Mouse (Mus musculus) stomach, embryonic 14.5 days (tissue): ENCODE results near the gene Gpr153. TPM values are rescaled to one million over a fixed set of nuclear protein-coding genes. Genes with fewer than 3 reads are reported as not detected.
"Not testable (repeated sequence)": the region's sequence is repeated elsewhere in the genome, so short reads cannot be mapped to it uniquely, and the experiment has no call there.

Experiments
- ATAC-seq: fragments of 200-750 bp; cut with Nextera tagmentation; 2 replicates; pipeline ENCODE4 v1.8.0; 2017; ENCODE audit warnings: low read depth, moderate TSS enrichment; ENCODE audit not compliant: insufficient number of reproducible peaks, insufficient read depth, low FRiP score
- H3K27ac ChIP-seq: fragments of 300-500 bp; sonication (generic); 2 replicates; pipeline ENCODE4 v1.5.1; 2014; ENCODE audit warnings: mild to moderate bottlenecking, low read length, moderate library complexity, mixed read lengths
- H3K27me3 ChIP-seq: fragments of 300-500 bp; sonication (generic); 2 replicates; pipeline ENCODE4 v1.6.1; 2014; ENCODE audit warnings: low read length, control low read depth, mixed read lengths; ENCODE audit not compliant: control insufficient read depth, insufficient read depth
- H3K36me3 ChIP-seq: fragments of 300-500 bp; sonication (generic); 2 replicates; pipeline ENCODE4 v1.6.1; 2014; ENCODE audit warnings: mild to moderate bottlenecking, control low read depth, low read length, moderate library complexity, mixed read lengths; ENCODE audit not compliant: control insufficient read depth, insufficient read depth
- H3K4me1 ChIP-seq: fragments of 300-500 bp; sonication (generic); 2 replicates; pipeline ENCODE4 v1.6.1; 2014; ENCODE audit warnings: low read length, control low read depth, mixed read lengths; ENCODE audit not compliant: control insufficient read depth, insufficient read depth
- H3K4me2 ChIP-seq: fragments of 300-500 bp; sonication (generic); replicated peaks from 2 replicates; pipeline ENCODE4 v1.6.1; 2014; ENCODE audit warnings: low read depth, low read length, control low read depth
- H3K4me3 ChIP-seq: fragments of 300-500 bp; sonication (generic); 2 replicates; pipeline ENCODE4 v1.5.1; 2014; ENCODE audit warnings: low read depth, low read length, control low read depth
- H3K9ac ChIP-seq: fragments of 300-500 bp; sonication (generic); replicated peaks from 2 replicates; pipeline ENCODE4 v1.6.1; 2014; ENCODE audit warnings: low read depth, mild to moderate bottlenecking, control low read depth, low read length, moderate library complexity, mixed read lengths
- H3K9me3 ChIP-seq: fragments of 300-500 bp; sonication (generic); 2 replicates; pipeline ENCODE4 v1.6.1; 2016; ENCODE audit warnings: low read depth, low read length, control low read depth; ENCODE audit not compliant: control insufficient read depth
- WGBS: fragments of 180-500 bp; shearing (Covaris S2); extraction: QIAGEN DNeasy Blood & Tissue Kit; methylation state at CpG from one replicate; pipeline ENCODE4 v1.1.7; 2014; 5-methylcytosine and 5-hydroxymethylcytosine counted together
- polyA plus RNA-seq: library from polyadenylated mRNA; unstranded; fragments of >200 nt; fragmentation: Nextera tagmentation; extraction: Ambion mirVana; gene quantifications from 2 replicates; pipeline ENCODE4 v1.2.1, GENCODE M21; 2014

Gpr153 gene
- polyA plus RNA-seq = 14.2 and 19.1 TPM in 2 replicates

DNA sequence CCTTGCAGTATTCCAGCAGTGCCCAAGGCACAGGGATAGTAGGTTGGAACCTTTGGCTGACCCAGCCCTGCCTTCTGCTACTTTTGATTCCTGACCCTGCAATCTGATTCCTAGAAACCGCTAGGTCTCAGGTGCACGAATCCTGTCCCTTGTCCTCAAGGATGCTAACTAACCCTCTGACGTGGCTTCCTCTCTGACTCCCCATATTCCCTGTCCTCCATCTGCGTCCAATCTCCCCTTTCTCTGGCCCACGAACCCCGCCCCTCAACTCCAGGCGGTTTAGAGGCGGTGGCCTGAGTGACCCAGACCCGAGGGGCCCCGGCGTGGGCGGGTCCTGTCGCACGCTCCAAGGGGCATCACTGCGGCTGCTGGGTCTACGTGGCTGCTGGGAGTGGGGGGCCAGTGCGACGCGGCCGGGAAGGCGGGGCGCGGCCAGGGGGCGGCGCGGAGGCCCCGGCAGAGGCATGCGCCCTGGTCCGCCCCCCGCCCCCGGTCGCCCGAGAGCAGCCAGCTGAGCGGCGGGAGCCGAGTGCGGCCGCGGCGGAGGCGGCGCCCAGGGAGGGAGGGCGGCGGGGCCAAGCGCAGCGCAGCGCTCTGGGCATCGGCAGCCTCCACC, at the start of gene Gpr153:
Gpr153 (plus strand) TSS at position 612 of the 616 bp plus-strand sequence.
- Histone ChIP-seq H3K9ac (peak within 1 kb of the TSS; percentile 57), H3K9me3 (no peaks in the 10 kb centered on the region), H3K4me1 (peaks cover 30% of the 10 kb centered on the region), H3K4me2 (peak within 1 kb of the TSS; percentile 95), H3K27ac (peak within 1 kb of the TSS; percentile 84), H3K36me3 (no peaks in the 10 kb centered on the region), H3K27me3 (0 out of 2 replicates have a peak, but pooled peaks cover 3% of the 10 kb centered on the region), H3K4me3 (peak within 1 kb of the TSS; percentile 54)
- peak; percentile 60 for ATAC-seq
- 2% methylated on average over 46 of the region's 48 CpGs for WGBS

DNA sequence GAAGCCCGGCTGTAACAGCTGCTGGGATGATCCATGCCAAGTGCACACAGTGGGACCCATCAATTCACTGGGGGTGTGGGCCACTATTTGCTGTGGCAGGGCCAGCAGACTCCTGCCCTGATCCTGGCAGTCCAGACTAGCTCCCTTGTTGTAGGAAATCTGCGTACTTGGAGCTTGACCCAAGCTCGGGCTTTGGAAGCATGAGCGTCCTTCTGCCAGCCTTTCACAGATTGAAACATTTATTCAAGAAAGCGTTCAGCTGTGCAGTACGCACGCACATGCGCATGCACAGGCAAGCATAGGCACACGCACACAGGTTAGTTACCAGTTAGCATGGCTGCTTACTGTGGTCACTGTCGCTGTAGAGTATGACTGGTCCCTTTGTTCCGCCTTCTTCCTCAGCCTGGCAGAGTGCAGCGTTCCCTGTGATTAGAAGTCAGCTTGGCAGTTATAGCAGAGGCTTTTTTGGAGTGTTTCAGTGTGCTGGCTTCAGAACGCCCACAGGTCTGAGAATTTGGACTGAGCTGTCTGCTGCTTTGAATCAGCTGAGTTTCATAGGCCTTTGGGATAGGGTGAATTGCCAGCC, 47.0 kb upstream of the Gpr153 start:
- H3K9ac ChIP-seq = no peak overlapping the region

DNA sequence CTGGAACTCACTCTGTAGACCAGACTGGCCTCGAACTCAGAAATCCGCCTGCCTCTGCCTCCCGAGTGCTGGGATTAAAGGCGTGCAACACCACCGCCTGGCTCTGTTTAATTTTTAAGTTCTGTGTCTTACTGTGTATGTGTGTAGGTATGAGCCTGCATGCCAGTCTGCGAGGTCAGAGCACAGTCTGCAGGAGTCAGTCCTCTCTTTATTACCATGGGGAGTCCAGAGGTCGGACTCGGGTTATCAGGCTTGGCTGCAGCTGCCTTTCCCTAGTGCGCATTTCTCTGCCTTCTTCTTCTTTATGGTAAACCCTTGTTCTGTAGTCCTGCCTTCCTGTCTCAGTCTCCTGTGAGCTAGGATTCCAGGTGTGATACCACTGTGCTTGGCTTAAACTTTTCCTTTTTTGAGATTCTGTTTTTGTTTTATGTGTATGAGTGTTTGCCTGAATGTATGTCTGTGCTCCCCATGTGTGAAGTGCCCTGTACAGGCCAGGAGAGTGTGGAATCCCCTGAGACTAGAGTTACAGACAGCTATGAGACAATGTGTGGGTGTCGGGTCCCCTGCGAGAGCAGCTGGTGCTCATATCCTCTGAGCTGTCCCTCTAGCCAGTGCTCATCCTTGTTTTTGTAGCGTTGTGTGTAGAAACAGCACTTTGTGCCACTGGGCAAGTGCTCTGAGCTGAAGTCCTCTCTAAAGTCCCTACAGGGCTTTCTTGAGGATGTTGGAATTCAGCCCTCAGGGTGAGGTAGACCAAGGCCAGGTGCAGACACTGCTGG, 46.1 kb upstream of the Gpr153 start:
- Histone ChIP-seq H3K9me3 (no peaks in the 10 kb centered on the region), H3K27ac (no peak overlapping the region), H3K9ac (no peak overlapping the region), H3K4me1 (no peaks in the 10 kb centered on the region), H3K4me2 (no peak overlapping the region), H3K27me3 (no peaks in the 10 kb centered on the region), H3K36me3 (peaks cover 6% of the 10 kb centered on the region), H3K4me3 (no peak overlapping the region)
- no peak for ATAC-seq
- WGBS = 71% methylated on average over 12 of the region's 12 CpGs

More for the DNA sequence above, 47.0 kb upstream of the Gpr153 start:
- Histone ChIP-seq H3K27ac (no peak overlapping the region), H3K4me1 (peaks cover 4% of the 10 kb centered on the region; the same call in 1 of the 2 replicates), H3K9me3 (no peaks in the 10 kb centered on the region), H3K4me3 (no peak overlapping the region), H3K36me3 (peaks cover 6% of the 10 kb centered on the region), H3K4me2 (no peak overlapping the region), H3K27me3 (no peaks in the 10 kb centered on the region)
- WGBS = 86% methylated on average over 13 of the region's 13 CpGs
- no peak for ATAC-seq

GRCm38 (mm10) chr4:152230331-152230730, 43.7 kb upstream of the Gpr153 start:
- not testable (repeated sequence) for H3K9me3 ChIP-seq

DNA sequence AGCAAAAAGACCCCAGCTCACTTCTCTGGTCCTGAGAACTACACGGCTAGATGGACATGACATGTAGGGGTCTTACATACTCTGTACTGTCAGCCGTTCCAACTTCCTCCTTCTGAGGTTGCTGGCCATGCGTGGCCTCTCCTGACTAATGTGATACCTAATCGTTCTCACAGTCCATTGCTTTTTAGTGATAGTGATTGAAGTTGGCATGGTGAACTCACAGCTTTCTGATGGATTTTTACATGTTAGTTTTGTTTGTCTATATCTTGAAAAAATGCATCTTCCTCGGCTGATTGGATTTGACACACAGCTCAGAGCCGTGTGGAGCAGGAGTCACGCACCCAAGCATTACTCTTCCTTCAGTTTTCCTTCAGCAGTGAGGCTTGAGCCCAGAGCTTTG, 42.7 kb upstream of the Gpr153 start:
- H3K4me2 ChIP-seq = no peak overlapping the region
- H3K4me1 ChIP-seq = no peaks in the 10 kb centered on the region
- H3K9ac ChIP-seq = no peak overlapping the region
- peaks cover 6% of the 10 kb centered on the region; the same call in 1 of the 2 replicates for H3K36me3 ChIP-seq
- H3K27me3 ChIP-seq = no peaks in the 10 kb centered on the region
- 86% methylated on average over 7 of the region's 7 CpGs for WGBS
- no peak overlapping the region for H3K27ac ChIP-seq
- no peaks in the 10 kb centered on the region for H3K9me3 ChIP-seq
- ATAC-seq = no peak
- H3K4me3 ChIP-seq = no peak overlapping the region

More at GRCm38 (mm10) chr4:152230331-152230730, 43.7 kb upstream of the Gpr153 start:
- H3K27ac ChIP-seq, H3K27me3 ChIP-seq, H3K4me1 ChIP-seq, H3K4me2 ChIP-seq, H3K36me3 ChIP-seq, ATAC-seq, H3K9ac ChIP-seq, H3K4me3 ChIP-seq: not testable (repeated sequence)
- 29% methylated on average over 4 of the region's 4 CpGs for WGBS

- Histone ChIP-seq H3K9me3 (no peaks in the 10 kb centered on the region), H3K36me3 (peaks cover 6% of the 10 kb centered on the region; the same call in 1 of the 2 replicates), H3K27ac (no peak overlapping the region), H3K9ac (no peak overlapping the region), H3K4me2 (no peak overlapping the region), H3K27me3 (no peaks in the 10 kb centered on the region), H3K4me1 (no peaks in the 10 kb centered on the region), H3K4me3 (no peak overlapping the region)
- 83% methylated on average over 4 of the region's 4 CpGs for WGBS
- no peak for ATAC-seq
Measured at GRCm38 (mm10) chr4:152232411-152232903, 41.6 kb upstream of the Gpr153 start.

DNA sequence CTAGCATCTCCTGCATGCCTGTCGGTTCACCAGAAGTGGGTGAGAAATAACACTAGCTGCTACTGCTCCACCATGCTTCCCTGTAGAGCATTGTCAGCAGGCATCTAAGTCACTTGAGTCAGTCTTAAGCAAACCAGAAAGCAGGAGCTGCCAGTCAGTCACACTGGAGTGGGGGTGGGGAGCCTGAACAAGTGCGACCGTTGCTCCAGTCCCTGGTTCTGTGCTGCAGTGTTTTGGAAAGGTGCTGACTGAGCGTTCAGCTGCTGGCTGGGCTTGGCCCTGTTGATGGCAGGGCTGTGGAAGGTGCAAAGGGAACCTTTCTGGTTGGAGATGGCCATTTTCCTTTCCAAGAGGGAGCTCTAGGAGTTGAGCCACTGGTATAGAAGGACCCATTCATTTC, 34.1 kb upstream of the Gpr153 start:
- no peak for ATAC-seq
- H3K9ac ChIP-seq = no peak overlapping the region
- 76% methylated on average over 4 of the region's 4 CpGs for WGBS
- H3K27me3 ChIP-seq = no peaks in the 10 kb centered on the region
- no peaks in the 10 kb centered on the region for H3K36me3 ChIP-seq
- H3K9me3 ChIP-seq = no peaks in the 10 kb centered on the region
- no peak overlapping the region for H3K4me2 ChIP-seq
- H3K27ac ChIP-seq = no peak overlapping the region
- H3K4me3 ChIP-seq = no peak overlapping the region
- no peaks in the 10 kb centered on the region for H3K4me1 ChIP-seq

- no peak for ATAC-seq
- H3K4me3 ChIP-seq = no peak overlapping the region
- WGBS = 81% methylated on average over 9 of the region's 9 CpGs
- no peak overlapping the region for H3K9ac ChIP-seq
- H3K9me3 ChIP-seq = no peaks in the 10 kb centered on the region
- no peaks in the 10 kb centered on the region for H3K36me3 ChIP-seq
- H3K27ac ChIP-seq = no peak overlapping the region
- H3K4me1 ChIP-seq = no peaks in the 10 kb centered on the region
- H3K27me3 ChIP-seq = no peaks in the 10 kb centered on the region
- no peak overlapping the region for H3K4me2 ChIP-seq
Measured at GRCm38 (mm10) chr4:152243241-152243891, 30.7 kb upstream of the Gpr153 start.
